Mouse (Mus musculus): ENCODE data around the gene P3h2. TPM values are rescaled to one million over a fixed set of nuclear protein-coding genes. Genes with fewer than 3 reads are reported as not detected.

P3h2 gene
- total RNA-seq, 2 experiments from 2014 or later = 2.7 to 2.8 TPM

DNA sequence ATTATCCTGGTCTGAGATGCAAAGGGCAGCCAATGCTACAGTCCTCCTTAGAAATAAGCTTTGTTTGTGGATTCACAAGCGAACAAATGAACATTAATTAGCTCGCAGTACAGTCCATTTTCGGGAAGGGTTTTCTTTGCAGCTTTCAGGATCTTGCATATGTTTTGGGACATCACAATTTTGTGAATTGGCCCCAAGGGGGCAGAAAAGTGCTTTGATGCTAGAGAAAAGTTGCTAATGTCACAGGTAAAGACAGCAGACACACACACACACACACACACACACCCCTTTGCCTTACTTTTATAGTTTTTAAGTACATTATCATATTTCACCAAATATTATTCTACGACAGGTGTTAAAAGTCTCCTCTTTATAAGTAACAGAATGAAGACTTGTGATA is 82.2 kb downstream of the P3h2 start:
- intact Hi-C loops (cut with DNase I) = loop anchor here (10.0 kb wide), 1 partner anchor 171 kb away; no protein-coding TSS in a partner anchor
- peak in 1 of 2 experiments; percentile 21 for DNase-seq (ENCODE audit: extremely low spot score in 1 of 2, low spot score in 2 of 2)

DNA sequence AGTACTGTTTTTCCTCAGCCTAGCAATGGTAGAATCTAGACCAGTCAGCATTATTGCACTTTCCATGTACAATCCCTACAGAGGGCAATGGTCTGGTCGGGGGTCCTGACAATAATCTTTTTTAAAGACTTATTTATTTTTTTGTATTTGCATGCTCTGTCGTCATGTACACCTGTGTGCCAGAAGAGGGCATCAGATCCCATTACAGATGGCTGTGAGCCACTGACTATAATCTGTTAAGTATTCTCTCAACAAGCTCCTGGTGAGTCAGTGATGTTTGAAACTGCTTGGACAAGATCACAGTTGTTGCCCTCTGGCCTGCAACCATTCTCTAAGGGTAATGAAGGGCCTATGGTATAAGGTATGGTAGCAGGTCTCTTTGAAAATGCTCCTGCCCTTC is 83.8 kb downstream of the P3h2 start:
- intact Hi-C loops (cut with DNase I) = loop anchor here (10.0 kb wide), 1 partner anchor 173 kb away; no protein-coding TSS in a partner anchor
- no peak for DNase-seq (ENCODE audit: extremely low spot score in 1 of 2, low spot score in 2 of 2)

DNA sequence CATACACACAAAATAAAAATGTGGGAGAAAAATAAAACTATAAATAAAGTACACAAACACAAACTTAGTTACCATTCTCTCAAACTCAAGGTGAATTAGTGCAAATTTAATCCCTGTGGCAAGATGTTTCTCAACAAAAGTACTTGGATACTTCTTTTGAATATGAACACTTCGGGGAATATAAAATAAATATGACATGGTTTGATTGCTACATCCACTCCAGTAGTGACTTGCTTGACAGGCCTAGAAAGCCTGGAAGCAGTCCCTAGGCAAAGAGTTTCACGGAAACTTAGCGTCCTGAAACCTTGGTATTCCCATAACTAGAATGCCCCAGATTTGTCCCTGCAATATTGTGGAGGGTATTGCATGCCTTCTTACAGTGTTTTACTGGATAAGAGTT is 99.8 kb downstream of the P3h2 start:
- intact Hi-C loops (cut with DNase I) = no loop called here
- no peak for DNase-seq (ENCODE audit: extremely low spot score in 1 of 2, low spot score in 2 of 2)

DNA sequence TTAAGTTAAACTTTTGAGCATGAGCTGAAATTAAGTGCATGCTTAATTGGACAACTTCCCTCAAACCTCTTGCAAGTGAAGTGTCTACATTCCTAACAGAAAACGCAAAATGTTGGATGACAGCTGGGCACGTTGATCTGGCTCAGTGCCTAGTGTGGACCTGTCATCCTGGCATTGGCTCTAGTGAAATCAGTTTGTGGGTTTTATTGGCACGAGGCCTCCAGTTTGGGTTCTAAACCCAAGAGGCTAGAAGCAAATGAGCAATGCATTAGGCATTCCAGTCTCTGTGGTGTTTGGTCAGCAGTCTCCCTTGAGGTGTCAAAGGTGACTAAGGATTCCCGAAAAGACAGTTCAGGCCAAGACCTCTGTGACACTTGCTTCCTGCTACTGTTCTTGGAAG is 102.3 kb downstream of the P3h2 start:
- no peak for DNase-seq (ENCODE audit: extremely low spot score in 1 of 2, low spot score in 2 of 2)
- intact Hi-C loops (cut with DNase I) = no loop called here

DNA sequence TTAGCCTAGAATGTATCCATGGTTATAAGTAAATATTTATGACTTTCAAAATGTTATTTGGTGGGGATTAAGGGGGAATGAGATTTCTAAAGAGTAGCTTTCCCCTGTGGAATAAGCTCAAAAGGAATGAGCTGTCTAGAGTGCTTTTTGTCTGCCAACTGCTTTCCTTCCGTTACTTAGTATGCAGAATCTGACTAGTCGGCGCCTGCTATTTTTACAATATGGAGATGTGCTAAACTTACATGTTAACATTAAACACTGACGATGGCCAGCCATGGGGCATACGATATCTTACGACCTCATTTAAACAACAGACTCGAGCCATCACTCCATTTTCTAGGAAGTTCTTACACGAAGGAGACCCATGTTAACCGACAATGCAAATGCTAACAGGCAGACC is 102.7 kb downstream of the P3h2 start:
- intact Hi-C loops (cut with DNase I) = no loop called here
- DNase-seq (ENCODE audit: extremely low spot score in 1 of 2, low spot score in 2 of 2) = peak in 1 of 2 experiments; percentile 20

DNA sequence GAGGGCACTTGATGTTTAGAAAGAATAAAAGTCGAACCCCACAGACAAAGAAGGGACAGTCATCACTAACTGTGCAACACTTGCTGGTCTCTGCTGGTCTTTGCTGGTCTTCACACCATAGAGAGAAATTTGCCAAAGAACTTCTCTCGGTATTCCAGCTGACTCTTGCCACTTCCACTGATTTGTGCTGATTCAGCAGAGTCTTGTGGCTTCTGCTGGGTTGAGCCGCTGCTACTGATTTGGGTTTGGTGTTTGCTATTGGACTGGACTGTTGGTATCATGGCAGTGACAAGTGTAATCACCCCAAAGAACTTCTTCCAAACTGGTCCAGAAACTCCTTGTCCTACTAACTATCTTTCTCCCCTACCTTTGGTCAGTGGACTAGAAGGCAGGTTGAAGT is 111.0 kb downstream of the P3h2 start:
- intact Hi-C loops (cut with DNase I) = no loop called here
- no peak for DNase-seq (ENCODE audit: extremely low spot score in 1 of 2, low spot score in 2 of 2)

DNA sequence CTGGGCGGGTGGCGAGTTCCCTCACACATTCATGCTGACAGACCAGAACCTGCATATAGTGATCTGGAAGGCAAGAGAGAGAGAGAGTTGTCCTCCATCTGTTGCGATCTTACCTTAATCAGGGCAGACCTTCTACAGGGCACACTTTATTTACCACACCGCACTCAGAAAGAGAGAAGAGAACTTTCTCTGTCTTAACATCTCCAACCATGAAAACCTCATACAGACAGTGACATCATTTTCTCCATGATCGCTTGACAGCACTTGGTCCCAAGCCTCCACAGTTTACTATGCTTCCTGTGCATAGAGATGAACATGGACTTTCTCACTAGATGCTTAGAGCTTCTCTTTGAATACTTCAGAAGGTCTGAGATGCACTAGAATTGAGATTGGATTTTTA is 118.4 kb downstream of the P3h2 start:
- intact Hi-C loops (cut with DNase I) = no loop called here

DNA sequence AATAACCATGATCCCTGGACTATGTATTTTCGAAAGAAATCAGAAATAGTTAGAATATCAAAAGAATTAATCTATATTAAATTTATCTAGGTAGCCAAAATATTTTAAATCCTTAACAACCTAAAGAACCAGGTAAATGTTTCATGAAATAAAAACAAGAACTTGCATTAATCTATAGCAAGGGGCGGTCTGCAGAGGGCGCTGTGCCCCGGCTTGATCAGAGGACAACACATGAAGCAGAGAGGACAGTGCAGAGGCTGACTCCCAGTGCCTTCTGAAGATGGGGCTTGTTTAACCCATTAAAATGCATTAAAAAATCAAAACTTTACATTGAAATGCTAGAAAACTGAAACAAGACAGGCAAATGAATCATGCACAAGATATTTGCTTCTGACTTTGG is 121.9 kb downstream of the P3h2 start:
- intact Hi-C loops (cut with DNase I) = loop anchor here (5.0 kb wide), 1 partner anchor 214 kb away; no protein-coding TSS in a partner anchor
- DNase-seq (ENCODE audit: extremely low spot score in 1 of 2, low spot score in 2 of 2) = no peak

More for the DNA sequence above, 118.4 kb downstream of the P3h2 start:
- DNase-seq (ENCODE audit: extremely low spot score in 1 of 2, low spot score in 2 of 2) = no peak

DNA sequence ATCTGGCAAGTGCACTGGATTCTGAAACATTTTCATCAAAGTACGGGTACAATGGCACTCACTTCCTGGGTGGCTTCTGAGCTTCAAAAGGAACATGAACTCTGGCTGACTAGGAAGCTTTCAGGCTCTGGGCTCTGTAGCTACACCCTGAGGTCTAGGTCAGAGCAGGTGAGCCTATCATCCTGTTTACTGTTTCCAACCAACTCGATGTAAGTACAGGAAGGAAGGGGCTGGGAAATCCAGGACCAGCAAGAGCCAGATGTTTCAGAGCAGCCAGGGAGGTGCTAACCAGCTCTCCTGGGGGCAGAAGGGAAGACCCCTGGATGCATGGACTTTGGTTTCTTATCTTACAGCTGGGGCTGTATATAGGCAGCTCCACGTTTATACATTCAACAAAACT is 126.5 kb downstream of the P3h2 start:
- no peak for DNase-seq (ENCODE audit: extremely low spot score in 1 of 2, low spot score in 2 of 2)
- intact Hi-C loops (cut with DNase I) = no loop called here

DNA sequence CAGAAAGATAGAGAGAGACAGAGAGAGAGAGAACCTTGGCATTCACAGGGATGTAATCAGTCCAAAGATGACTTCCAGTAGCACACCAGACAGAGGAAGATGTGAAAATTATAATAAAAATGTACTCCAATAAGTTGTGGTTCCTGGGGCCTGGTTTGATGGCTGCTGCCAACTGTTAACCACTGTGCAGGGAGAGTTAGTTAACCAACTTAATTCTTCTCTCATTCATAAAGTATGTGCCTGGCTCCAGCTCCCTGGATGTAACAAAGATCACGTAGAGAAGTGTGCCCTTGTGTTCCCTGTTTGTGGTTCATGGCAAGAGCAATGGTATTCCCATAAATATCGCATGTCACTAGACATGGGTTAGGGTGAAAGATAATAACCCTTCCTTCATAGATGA is 128.4 kb downstream of the P3h2 start:
- intact Hi-C loops (cut with DNase I) = no loop called here
- no peak for DNase-seq (ENCODE audit: extremely low spot score in 1 of 2, low spot score in 2 of 2)

DNA sequence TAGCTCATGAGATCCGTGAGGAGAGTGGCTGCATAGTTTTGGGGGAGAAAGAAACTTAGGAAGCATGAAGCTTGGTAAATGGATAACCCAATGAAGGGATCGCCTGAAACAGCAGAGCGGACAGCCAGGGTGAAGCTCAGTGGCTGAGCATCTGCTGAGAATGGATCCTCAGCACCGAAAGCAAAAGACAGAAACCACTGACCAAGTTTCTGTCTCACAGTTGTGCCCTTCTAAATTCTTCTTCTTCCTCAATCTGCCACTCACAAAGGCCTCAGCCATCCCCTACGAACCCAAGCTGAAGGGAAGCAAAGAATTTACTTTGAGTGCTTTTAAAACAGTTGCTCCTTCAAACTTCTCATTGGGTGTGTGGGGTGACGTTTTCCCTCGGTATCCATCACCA is 134.3 kb downstream of the P3h2 start:
- DNase-seq (ENCODE audit: extremely low spot score in 1 of 2, low spot score in 2 of 2) = no peak
- intact Hi-C loops (cut with DNase I) = no loop called here

DNA sequence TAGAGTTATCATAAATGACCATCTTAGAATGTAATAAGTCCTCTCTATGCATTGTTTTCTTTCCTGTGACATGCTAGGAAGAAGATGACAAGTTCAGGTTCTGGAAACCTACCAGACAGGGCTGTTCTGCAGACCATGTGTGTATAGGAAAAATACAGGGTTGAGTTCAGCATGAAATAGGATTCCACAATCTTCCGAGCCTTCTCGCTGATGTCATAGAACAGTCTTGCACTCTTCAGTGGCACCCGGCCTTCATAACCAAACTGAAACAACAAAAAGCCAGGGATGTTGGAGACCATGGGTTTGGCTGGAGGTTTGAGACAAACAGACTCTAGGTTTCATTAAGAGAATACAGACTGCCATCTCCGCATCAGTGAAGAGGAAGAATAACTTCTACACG is 134.9 kb downstream of the P3h2 start:
- DNase-seq (ENCODE audit: extremely low spot score in 1 of 2, low spot score in 2 of 2) = no peak
- intact Hi-C loops (cut with DNase I) = no loop called here

DNA sequence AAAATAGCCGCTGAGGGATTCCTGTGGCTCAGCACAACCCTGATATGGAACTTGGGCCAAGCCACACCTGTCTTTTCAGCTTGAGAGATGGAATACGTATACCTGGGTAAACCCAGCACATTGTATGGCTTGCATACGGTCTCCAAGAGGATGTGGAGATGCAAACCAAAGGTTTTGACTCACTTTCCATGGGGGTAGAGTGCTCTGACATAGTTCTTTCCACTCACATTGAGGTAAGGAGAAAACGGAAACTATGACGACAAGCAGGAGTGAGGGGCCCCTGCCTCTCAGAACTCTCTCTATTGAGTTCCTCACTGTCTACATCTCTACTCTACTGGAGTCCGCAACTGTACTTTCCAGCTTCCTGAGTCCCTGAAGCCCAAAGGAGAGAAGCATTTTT is 135.4 kb downstream of the P3h2 start:
- intact Hi-C loops (cut with DNase I) = no loop called here
- no peak for DNase-seq (ENCODE audit: extremely low spot score in 1 of 2, low spot score in 2 of 2)

DNA sequence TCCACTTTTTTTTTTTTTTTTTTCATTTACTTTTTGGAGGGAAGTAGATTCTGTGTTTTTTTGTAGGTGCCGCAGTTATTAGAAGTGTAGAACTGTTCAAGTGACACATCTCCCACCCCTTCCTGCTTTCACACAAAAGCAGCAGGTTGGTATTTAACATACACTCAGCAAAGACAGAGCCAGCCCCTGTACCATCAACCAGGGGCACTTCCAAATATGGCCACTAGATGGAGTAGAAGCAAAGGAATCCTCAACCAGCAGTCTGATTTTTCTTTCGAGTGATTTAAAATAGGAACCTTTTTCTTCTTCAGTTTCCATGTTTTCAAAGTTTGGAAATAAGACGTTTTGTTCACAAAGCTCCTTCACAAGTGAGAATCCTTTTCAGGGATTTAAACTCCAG is 138.3 kb downstream of the P3h2 start:
- intact Hi-C loops (cut with DNase I) = loop anchor here (2.0 to 10.0 kb wide), 4 partner anchors 135 to 1488 kb away; partner anchors contain the start of gene Cldn1
- peak; percentile 60 to 80 for DNase-seq (ENCODE audit: extremely low spot score in 1 of 2, low spot score in 2 of 2)

DNA sequence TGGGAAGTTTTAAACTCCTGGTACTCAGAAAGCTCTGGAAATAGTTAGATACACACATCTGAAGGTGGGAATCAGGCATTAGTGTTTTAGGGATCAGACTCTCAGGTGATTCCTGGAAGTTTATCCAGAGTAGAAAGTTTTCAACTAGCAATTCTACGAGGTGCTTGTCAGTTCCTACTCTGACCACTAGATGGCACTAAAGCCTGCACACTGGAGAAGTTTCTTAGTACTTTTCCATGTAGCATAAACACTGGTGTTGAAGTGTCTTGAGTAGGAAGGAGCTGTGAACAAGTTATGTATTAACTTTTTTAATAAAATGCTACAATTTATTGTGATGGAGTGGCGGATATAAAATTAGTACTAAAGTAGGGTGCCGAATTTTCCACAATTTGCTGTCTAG is 141.7 kb downstream of the P3h2 start:
- intact Hi-C loops (cut with DNase I) = loop anchor here (5.0 to 10.0 kb wide), 3 partner anchors 411 to 1491 kb away; partner anchors contain the start of gene Cldn1
- DNase-seq (ENCODE audit: extremely low spot score in 1 of 2, low spot score in 2 of 2) = peak; percentile 47 to 71

DNA sequence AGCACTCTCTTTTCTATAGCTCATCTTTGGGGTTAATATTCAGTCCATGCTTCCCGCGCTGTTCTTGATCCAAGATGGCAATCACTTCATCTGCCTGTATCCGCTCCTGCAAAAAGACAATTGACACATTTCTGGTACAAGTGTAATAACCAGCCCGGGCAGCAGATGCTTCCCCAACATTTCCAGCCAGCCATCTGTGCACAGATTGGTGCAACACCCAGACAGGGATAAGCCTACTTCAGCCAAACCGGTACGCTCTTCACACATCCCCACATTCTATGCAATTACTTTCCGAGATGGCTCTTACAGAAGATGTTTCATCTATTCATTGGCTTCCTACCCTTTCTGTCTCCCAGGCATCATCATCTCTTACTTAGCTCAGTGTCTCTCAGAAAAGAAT is 145.2 kb downstream of the P3h2 start:
- DNase-seq (ENCODE audit: extremely low spot score in 1 of 2, low spot score in 2 of 2) = peak in 1 of 2 experiments; percentile 45
- intact Hi-C loops (cut with DNase I) = loop anchor here (5.0 to 10.0 kb wide), 3 partner anchors 414 to 1494 kb away; partner anchors contain the start of gene Cldn1

DNA sequence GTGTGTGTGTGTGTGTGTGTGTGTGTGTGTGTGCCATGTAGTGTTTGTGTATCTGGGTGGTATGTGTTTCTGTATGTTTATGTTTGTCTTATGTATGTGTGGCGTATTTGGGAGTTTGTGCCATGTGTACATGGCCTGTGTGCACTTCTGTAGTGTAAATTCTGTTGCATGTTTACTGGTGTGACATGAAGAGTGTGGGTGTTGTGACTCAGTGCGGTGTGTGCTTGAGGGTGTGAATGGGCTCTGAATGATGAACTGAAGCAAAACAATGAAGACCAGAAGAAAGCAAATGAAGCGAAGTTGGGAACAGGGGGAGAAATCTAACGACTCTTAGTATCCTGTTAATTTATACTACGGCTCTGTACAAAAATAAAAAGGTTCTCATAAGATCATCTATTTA is 145.7 kb downstream of the P3h2 start:
- no peak for DNase-seq (ENCODE audit: extremely low spot score in 1 of 2, low spot score in 2 of 2)
- intact Hi-C loops (cut with DNase I) = loop anchor here (5.0 to 10.0 kb wide), 4 partner anchors 415 to 1975 kb away; partner anchors contain the start of genes Bcl6, Cldn1 and Gm37419

DNA sequence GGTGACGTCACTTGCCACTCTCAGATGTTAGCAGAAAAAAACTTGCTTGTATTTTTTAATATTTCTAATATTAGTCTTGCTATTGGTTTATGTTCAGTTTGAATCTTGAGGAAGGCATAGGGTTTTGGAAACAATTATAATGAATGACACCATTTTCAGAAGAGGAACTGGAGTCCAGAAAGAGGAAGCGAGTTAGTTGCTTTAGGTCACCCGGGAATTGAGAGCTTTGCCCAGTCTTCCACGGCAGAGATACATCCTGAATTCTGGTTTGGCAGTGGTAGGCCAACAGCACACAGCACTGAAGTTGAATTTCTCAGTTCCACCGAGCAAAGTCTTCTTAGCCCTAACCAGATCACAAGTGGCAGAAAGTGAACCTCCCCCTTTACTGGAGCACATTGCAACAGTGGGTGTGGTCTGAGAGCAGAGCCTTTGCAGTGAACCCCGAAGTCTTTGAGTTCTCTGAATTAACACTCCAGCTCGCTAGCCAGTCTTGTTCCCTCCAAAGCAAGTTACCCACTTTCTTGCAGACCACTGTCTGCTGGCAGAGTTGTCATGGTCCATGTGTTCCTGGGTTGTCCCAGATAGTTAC is 146.8 kb downstream of the P3h2 start:
- intact Hi-C loops (cut with DNase I) = loop anchor here (10.0 kb wide), 1 partner anchor 1974 kb away; the partner anchor contains the start of genes Bcl6 and Gm37419

DNA sequence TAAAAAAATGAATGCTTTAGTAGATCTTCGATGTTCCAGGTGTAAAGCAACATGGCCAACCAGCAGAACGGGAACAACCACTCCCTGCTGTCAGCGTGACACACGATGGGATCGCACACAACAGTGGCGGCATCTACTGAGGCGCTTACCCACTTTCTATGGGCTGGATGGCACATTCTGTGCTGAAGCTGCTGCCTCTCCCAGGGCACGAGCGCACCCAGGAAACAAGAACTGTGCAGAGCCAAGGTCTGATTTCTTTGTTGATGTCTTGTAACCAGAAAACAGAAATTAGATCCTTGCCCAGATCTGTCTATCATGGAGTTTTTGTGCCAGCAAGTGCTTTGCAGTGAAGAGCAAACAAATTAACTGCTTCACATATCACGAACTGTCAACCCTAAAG is 147.4 kb downstream of the P3h2 start:
- intact Hi-C loops (cut with DNase I) = loop anchor here (10.0 kb wide), 1 partner anchor 1973 kb away; the partner anchor contains the start of genes Bcl6 and Gm37419
- DNase-seq (ENCODE audit: extremely low spot score in 1 of 2, low spot score in 2 of 2) = no peak

More for the DNA sequence above, 146.8 kb downstream of the P3h2 start:
- no peak for DNase-seq (ENCODE audit: extremely low spot score in 1 of 2, low spot score in 2 of 2)

DNA sequence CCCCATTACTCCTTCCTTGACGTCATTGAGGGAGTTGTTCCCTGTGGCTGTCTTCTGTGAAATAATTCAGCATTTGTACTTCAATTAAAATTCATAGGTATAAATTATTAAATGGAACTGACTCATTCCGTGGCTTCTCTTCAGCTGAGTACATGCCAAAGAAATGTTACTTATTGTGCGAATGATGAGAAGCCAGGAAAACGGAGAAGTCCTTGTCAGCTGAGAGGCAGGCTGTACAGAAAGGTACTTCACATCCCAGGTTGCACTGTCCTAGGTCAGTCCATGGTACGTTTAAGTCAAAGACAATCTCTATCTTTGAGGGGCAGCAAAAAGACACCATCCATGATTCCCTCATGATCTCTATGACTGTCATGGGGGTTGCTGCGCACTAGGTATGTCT is 148.8 kb downstream of the P3h2 start:
- no peak for DNase-seq (ENCODE audit: extremely low spot score in 1 of 2, low spot score in 2 of 2)
- intact Hi-C loops (cut with DNase I) = loop anchor here (10.0 kb wide), 1 partner anchor 1972 kb away; the partner anchor contains the start of genes Bcl6 and Gm37419
